Mouse (Mus musculus) liver, postnatal 0 days (tissue): ENCODE data around the gene Ltbp2.

Experiments used
- CTCF ChIP-seq: sonication (generic); IDR thresholded peaks from 2 replicates; pipeline ENCODE4 v1.5.1; 2016; ENCODE audit warnings: antibody characterized with exemption, low read depth
- EP300 ChIP-seq: IDR thresholded peaks from 2 replicates; pipeline ENCODE4 v1.6.1; 2016; ENCODE audit warnings: antibody characterized with exemption, low read depth, mild to moderate bottlenecking

GRCm38 (mm10) chr12:84865431-84865830, 10.9 kb downstream of the Ltbp2 start:
- TF ChIP-seq CTCF (no peak), EP300 (no peak)
